Mouse (Mus musculus) ES-Bruce4 (cell line): Measurements from ENCODE around the gene Syt2.

Experiments used
- CTCF ChIP-seq: IDR thresholded peaks from one replicate; pipeline ENCODE4 v1.8.1; 2011; ENCODE audit warnings: low read depth, low read length
- EP300 ChIP-seq: IDR thresholded peaks from 2 replicates; pipeline ENCODE4 v1.6.1; 2011; ENCODE audit warnings: low read depth, low read length; ENCODE audit not compliant: insufficient read depth
- POLR2A ChIP-seq: IDR thresholded peaks from one replicate; pipeline ENCODE4 v1.8.1; 2011; ENCODE audit warnings: low read length; ENCODE audit not compliant: insufficient read depth

DNA sequence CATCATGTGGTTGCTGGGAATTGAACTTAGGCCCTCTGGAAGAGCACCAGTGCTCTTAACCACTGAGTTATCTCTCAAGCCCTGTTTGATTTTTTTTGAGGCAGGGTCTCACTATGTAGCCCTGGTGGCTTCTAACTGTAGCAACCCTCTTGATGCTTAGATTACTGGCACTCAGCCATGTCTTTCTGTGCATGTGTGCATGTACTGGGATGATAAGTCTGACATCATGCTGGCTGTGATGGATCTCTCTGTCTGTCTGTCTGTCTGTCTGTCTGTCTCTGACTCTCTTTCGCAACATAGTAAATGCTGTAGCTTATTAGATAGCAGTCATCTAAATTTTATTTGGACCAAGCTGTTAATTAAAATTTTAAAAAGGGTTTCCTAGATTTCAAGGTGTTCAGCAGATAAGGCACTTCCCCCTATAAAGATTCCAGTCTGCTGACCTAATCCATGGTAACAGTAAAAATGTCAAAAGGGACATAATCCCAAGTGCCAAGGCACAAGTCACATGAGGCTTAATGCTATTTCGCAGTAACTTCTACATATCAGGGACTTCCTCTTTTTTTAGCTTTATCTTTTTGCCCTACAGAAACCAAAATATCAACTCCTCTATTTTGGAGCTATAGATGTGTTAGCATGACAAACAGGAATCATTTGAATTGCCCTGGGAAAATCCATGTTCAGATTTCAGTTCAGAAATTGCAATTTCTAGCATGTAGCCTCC, 144.4 kb downstream of the Syt2 start:
- TF ChIP-seq CTCF (no peak), POLR2A (no peak), EP300 (no peak)
